Mouse (Mus musculus) myocyte (in vitro differentiated cells): Measurements from ENCODE around the gene Ntng1. TPM values are rescaled to one million over a fixed set of nuclear protein-coding genes. Genes with fewer than 3 reads are reported as not detected.

Experiments used
- H3K27me3 ChIP-seq: one replicate; pipeline ENCODE4 v1.6.1; 2011; ENCODE audit not compliant: control insufficient read depth, insufficient read depth, insufficient read length
- H3K36me3 ChIP-seq: one replicate; pipeline ENCODE4 v1.6.1; 2011; ENCODE audit not compliant: control insufficient read depth, insufficient read depth
- H3K4me2 ChIP-seq: one replicate; pipeline ENCODE4 v1.6.1; 2011; ENCODE audit warnings: low read depth, control low read depth
- H3K4me3 ChIP-seq: one replicate; pipeline ENCODE4 v1.5.1; 2011; ENCODE audit warnings: mild to moderate bottlenecking, control low read depth, moderate library complexity
- H3K79me2 ChIP-seq: one replicate; pipeline ENCODE4 v1.6.1; 2011; ENCODE audit not compliant: control insufficient read depth, insufficient read depth
- H3ac ChIP-seq: one replicate; pipeline ENCODE4 v1.6.1; 2011; ENCODE audit not compliant: control insufficient read depth, insufficient read length
- CEBPB ChIP-seq: IDR thresholded peaks from 2 replicates; pipeline ENCODE4 v1.6.1; 2011; ENCODE audit warnings: mild to moderate bottlenecking, moderate library complexity; ENCODE audit not compliant: poor library complexity, insufficient read depth, severe bottlenecking
- E2F4 ChIP-seq: IDR thresholded peaks from one replicate; pipeline ENCODE4 v1.6.1; 2011; ENCODE audit warnings: mild to moderate bottlenecking, control low read depth, moderate library complexity; ENCODE audit not compliant: insufficient read depth
- MAX ChIP-seq: IDR thresholded peaks from one replicate; pipeline ENCODE4 v1.6.1; 2011; ENCODE audit warnings: low read depth, mild to moderate bottlenecking, control low read depth
- MYOD1 ChIP-seq, 3 experiments: IDR thresholded peaks; one replicate each; pipeline ENCODE4 v1.6.1; 2011; ENCODE audit warnings: control low read depth in 2 of 3, low read depth in 2 of 3, mild to moderate bottlenecking in 2 of 3, moderate library complexity in 1 of 3; ENCODE audit not compliant: insufficient read length in 2 of 3, control insufficient read depth in 1 of 3
- MYOG ChIP-seq, 3 experiments: IDR thresholded peaks; one replicate each; pipeline ENCODE4 v1.6.1; 2011; ENCODE audit warnings: control low read depth in 2 of 3, low read depth in 2 of 3, mild to moderate bottlenecking in 2 of 3; ENCODE audit not compliant: insufficient read length in 2 of 3, control insufficient read depth in 1 of 3, insufficient read depth in 1 of 3
- POLR2A ChIP-seq: IDR thresholded peaks from one replicate; pipeline ENCODE4 v1.6.1; 2011; ENCODE audit warnings: low read depth, mild to moderate bottlenecking, control low read depth, moderate library complexity; ENCODE audit not compliant: insufficient read length
- POLR2AphosphoS2 ChIP-seq: IDR thresholded peaks from one replicate; pipeline ENCODE4 v1.6.1; 2011; ENCODE audit warnings: low read depth, control low read depth; ENCODE audit not compliant: insufficient read length
- REST ChIP-seq: IDR thresholded peaks from one replicate; pipeline ENCODE4 v1.6.1; 2011; ENCODE audit warnings: mild to moderate bottlenecking, control low read depth, moderate library complexity; ENCODE audit not compliant: insufficient read depth, insufficient read length
- SRF ChIP-seq: IDR thresholded peaks from one replicate; pipeline ENCODE4 v1.6.1; 2011; ENCODE audit warnings: low read depth; ENCODE audit not compliant: control insufficient read depth, insufficient read length
- TCF12 ChIP-seq: IDR thresholded peaks from one replicate; pipeline ENCODE4 v1.6.1; 2011; ENCODE audit warnings: mild to moderate bottlenecking, control low read depth; ENCODE audit not compliant: poor library complexity, insufficient read depth, severe bottlenecking
- TCF3 ChIP-seq: IDR thresholded peaks from one replicate; pipeline ENCODE4 v1.6.1; 2011; ENCODE audit warnings: low read depth, control low read depth; ENCODE audit not compliant: insufficient read length
- USF1 ChIP-seq: IDR thresholded peaks from one replicate; pipeline ENCODE4 v1.6.1; 2011; ENCODE audit warnings: low read depth, mild to moderate bottlenecking, control low read depth, moderate library complexity
- polyA plus RNA-seq: library from polyadenylated mRNA; unstranded; fragments of >200 nt; fragmentation: generic; extraction: Trizol; gene quantifications from one replicate; pipeline ENCODE4 v1.2.1, GENCODE M21; 2012; ENCODE audit warnings: missing spikeins

The Ntng1 gene
- polyA plus RNA-seq, 1 experiment = 0.01 TPM

DNA sequence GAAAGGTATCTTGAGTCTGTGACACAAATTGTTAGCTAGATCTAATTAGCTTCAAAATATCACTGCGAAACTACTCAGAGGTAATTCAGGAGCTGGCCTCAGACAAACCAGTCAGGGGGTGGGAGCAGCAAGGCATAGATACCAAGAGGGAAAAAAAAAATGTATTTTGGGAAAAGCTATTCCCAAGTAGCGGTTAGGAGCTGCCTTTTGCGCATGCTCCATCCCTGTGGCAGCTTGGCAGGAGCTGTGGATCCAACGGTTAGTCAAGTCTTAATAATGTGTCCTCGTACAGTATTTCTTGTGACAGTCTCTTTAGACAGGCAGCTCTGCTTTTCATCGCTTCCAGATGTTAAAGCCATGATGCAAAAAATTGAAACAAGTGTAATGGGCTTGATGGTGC lies 87.9 kb downstream of the Ntng1 start:
- Histone ChIP-seq H3K27me3 (no peaks in the 10 kb centered on the region), H3ac (no peak overlapping the region), H3K4me2 (no peak overlapping the region), H3K79me2 (no peaks in the 10 kb centered on the region), H3K4me3 (no peak overlapping the region), H3K36me3 (no peaks in the 10 kb centered on the region)
- TF ChIP-seq REST (no peak), TCF3 (no peak), CEBPB (no peak), POLR2A (no peak), SRF (no peak), MAX (no peak), POLR2AphosphoS2 (no peak), TCF12 (no peak), MYOD1 (IDR thresholded peaks at IDR 0.05; ENCODE audit: control insufficient read depth in 1 of 3, insufficient read length in 2 of 3, low read depth in 2 of 3) (no peak), MYOG (IDR thresholded peaks at IDR 0.05; ENCODE audit: control insufficient read depth in 1 of 3, insufficient read depth in 1 of 3, insufficient read length in 2 of 3, low read depth in 2 of 3) (no peak), E2F4 (no peak)

DNA sequence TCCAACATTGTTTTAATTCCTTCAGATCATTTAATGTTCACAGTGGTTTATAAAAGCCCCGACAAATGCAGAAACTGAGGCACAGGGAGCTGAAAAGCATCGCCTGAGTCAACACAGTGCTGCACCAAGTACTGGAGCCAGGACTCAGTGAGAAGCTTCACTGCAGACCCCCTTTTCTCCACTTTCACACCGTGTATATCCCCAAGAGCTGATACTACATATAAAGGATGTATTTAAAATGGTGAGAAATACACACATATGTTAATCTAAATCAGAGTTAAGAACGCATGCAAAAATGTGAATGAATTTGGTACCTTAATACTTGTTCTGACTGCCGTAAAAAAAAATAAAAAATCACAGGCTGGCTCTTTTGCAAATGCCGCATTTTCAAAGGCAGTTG lies 88.4 kb downstream of the Ntng1 start:
- TF ChIP-seq MYOD1 (IDR thresholded peaks at IDR 0.05; ENCODE audit: control insufficient read depth in 1 of 3, insufficient read length in 2 of 3, low read depth in 2 of 3) = no peak
- no peak for TF ChIP-seq E2F4
- TF ChIP-seq USF1 = no peak
- TF ChIP-seq CEBPB = no peak
- no peak for TF ChIP-seq TCF12
- no peak for TF ChIP-seq POLR2A
- no peak for TF ChIP-seq TCF3
- no peak for TF ChIP-seq REST
- TF ChIP-seq MAX = no peak
- no peak for TF ChIP-seq MYOG (IDR thresholded peaks at IDR 0.05; ENCODE audit: control insufficient read depth in 1 of 3, insufficient read depth in 1 of 3, insufficient read length in 2 of 3, low read depth in 2 of 3)
- no peak for TF ChIP-seq POLR2AphosphoS2
- no peak for TF ChIP-seq SRF
- H3K27me3 ChIP-seq = no peaks in the 10 kb centered on the region

DNA sequence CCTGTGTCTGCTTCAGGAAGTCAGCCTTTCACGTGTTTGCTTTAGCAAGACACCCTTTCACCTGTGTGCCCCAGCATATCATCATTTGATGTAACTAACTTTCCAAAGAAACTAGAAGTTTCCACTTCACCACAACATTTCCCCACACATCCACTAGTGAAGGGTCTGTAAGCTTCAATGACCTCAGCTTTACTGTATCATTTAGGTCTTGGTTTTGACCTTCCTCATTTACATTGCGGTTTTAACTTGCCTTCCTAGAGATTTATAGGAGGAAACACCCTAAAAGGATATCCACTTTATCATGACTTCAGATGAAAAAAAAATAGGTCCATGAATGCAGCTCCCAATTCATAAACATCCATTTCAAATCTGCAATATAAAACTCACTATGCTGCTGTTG lies 89.7 kb downstream of the Ntng1 start:
- Histone ChIP-seq H3K4me3 (no peak overlapping the region), H3K36me3 (no peaks in the 10 kb centered on the region), H3K27me3 (no peaks in the 10 kb centered on the region), H3K79me2 (no peaks in the 10 kb centered on the region), H3K4me2 (no peak overlapping the region), H3ac (no peak overlapping the region)
- no peak for TF ChIP-seq MAX
- TF ChIP-seq CEBPB = no peak
- TF ChIP-seq TCF3 = no peak
- no peak for TF ChIP-seq TCF12
- no peak for TF ChIP-seq MYOG (IDR thresholded peaks at IDR 0.05; ENCODE audit: control insufficient read depth in 1 of 3, insufficient read depth in 1 of 3, insufficient read length in 2 of 3, low read depth in 2 of 3)
- no peak for TF ChIP-seq SRF
- no peak for TF ChIP-seq REST

More for the DNA sequence above, 88.4 kb downstream of the Ntng1 start:
- Histone ChIP-seq H3K79me2 (no peaks in the 10 kb centered on the region), H3ac (no peak overlapping the region), H3K36me3 (no peaks in the 10 kb centered on the region), H3K4me2 (no peak overlapping the region), H3K4me3 (no peak overlapping the region)

DNA sequence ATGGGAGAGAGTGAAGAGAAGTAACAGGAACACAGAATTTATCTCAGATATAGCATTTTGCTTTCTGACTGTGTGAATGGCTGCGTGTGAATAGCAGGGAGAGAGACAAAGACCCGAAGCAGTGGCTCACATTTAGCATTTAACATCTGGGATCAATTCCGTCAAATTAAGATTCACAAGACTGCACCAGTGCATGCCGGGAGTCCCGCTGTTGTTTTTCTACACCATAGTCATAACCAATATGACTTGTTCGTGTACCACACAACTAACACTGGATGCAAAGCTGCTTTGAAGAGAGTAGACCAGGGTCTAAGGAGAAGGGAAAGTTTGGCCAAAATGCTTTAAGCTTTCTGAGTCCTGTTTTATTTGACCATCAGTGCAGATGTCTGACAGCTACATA lies 95.7 kb downstream of the Ntng1 start:
- no peaks in the 10 kb centered on the region for H3K36me3 ChIP-seq
- H3K27me3 ChIP-seq = no peaks in the 10 kb centered on the region
- no peaks in the 10 kb centered on the region for H3K79me2 ChIP-seq
- H3K4me2 ChIP-seq = no peak overlapping the region
- no peak overlapping the region for H3ac ChIP-seq
- no peak overlapping the region for H3K4me3 ChIP-seq
- TF ChIP-seq E2F4 = no peak
- TF ChIP-seq MAX = no peak
- TF ChIP-seq CEBPB = no peak
- no peak for TF ChIP-seq USF1
- no peak for TF ChIP-seq POLR2A
- no peak for TF ChIP-seq TCF12
- TF ChIP-seq TCF3 = no peak
- TF ChIP-seq MYOD1 (IDR thresholded peaks at IDR 0.05; ENCODE audit: control insufficient read depth in 1 of 3, insufficient read length in 2 of 3, low read depth in 2 of 3) = no peak
- TF ChIP-seq POLR2AphosphoS2 = no peak
- TF ChIP-seq MYOG (IDR thresholded peaks at IDR 0.05; ENCODE audit: control insufficient read depth in 1 of 3, insufficient read depth in 1 of 3, insufficient read length in 2 of 3, low read depth in 2 of 3) = no peak

DNA sequence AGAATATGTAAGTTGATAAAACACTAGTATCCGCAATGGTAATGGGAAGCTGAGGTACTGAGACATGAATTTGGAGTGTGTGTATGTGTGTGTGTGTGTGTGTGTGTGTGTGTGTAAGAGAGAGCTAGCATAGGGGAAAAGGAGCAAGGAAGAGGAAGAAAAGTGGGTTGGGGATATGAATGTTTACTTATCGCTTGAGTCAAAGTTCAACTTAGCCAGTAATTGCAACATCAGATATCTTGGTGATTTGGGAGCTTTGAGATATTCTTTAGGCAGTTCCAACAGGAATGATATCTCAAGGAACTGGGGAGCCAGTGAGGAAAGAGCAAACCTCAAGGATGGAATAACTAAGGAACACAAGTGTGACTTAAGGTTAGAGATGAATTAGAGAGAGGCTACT lies 97.1 kb downstream of the Ntng1 start:
- no peak overlapping the region for H3K4me3 ChIP-seq
- H3K27me3 ChIP-seq = no peaks in the 10 kb centered on the region
- TF ChIP-seq POLR2A (no peak), E2F4 (no peak), TCF12 (no peak), POLR2AphosphoS2 (no peak), MAX (no peak), USF1 (no peak), MYOD1 (IDR thresholded peaks at IDR 0.05; ENCODE audit: control insufficient read depth in 1 of 3, insufficient read length in 2 of 3, low read depth in 2 of 3) (no peak), SRF (no peak), CEBPB (no peak), REST (no peak), MYOG (IDR thresholded peaks at IDR 0.05; ENCODE audit: control insufficient read depth in 1 of 3, insufficient read depth in 1 of 3, insufficient read length in 2 of 3, low read depth in 2 of 3) (no peak), TCF3 (no peak)
- H3K79me2 ChIP-seq = no peaks in the 10 kb centered on the region
- H3K36me3 ChIP-seq = no peaks in the 10 kb centered on the region
- H3ac ChIP-seq = no peak overlapping the region
- no peak overlapping the region for H3K4me2 ChIP-seq
